Mouse (Mus musculus): ENCODE results near the gene Car10. TPM values are rescaled to one million over a fixed set of nuclear protein-coding genes. Genes with fewer than 3 reads are reported as not detected.

The Car10 gene
- polyA plus RNA-seq, 1 experiment from 2014 or later: 1.2 TPM

DNA sequence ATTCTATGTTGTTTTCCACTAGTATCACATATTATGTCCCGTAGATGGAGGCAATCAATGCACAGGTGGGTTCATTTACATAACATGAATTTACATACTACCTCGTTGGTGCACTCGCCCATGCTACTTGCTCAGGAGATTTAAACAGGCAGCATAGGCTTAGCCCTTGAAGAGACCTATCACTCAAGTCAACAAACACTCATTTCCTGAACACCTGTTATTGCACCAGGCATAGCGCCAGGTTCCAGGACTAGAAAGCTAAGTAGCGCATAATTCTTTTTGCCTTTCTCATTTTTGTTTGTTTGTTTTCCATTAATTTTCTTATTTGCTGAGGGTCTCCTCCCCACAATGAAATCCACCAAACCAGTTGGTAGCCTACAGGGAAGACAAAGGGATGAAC, 333.7 kb downstream of the Car10 start:
- ATAC-seq (ENCODE audit: insufficient number of reproducible peaks, insufficient read depth, low FRiP score, low TSS enrichment): no peak
- Histone ChIP-seq H3K9me3 (no peaks in the 10 kb centered on the region), H3K36me3 (no peaks in the 10 kb centered on the region), H3K9ac (no peak overlapping the region), H3K27ac (no peak overlapping the region), H3K4me1 (no peaks in the 10 kb centered on the region), H3K4me2 (replicated peaks) (no peak overlapping the region), H3K4me3 (no peak overlapping the region), H3K27me3 (no peaks in the 10 kb centered on the region)
- 82% methylated on average over 5 of the region's 5 CpGs for WGBS

DNA sequence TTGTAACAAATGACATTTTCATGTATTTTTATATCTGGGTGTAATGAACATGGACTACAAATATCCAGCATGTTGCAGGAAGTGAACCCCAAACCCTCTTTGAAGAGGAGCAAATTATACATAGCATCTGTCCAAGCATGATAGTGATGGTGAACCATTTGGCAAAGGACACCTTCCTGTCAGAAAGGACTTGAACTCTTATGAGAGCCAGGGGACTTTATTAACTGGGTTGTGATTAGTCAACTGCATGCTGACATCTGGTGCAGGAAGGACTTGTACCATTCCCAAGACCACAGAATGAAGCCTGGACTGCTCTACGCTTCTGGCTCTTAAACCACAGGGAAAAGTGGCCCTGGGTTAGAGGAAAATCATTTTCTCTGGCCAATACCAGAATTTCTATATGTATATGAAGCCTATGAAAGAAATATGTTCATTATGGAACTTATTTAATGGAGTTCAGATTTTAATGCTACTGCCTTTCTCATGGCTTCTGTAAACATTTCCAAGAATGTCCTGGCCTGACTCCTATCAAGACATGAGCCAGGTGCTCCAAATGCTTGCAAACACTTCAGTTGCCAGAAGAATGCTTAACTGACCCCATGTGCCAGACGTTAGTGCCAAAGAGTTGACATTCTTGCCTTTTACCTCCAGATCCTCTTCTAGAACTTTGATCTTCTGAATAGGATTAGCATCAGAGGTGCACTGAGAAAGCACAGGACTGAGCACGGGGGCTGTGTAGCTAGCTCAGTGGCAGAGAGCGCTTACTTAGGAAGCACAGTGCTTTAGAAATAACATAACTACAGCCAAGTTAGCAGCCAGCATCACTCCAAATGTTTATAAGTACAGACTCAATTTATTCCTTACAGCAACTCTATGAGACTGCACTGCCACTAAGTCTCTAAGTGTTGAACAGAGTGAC, 337.4 kb downstream of the Car10 start:
- H3K27ac ChIP-seq: no peak overlapping the region
- no peaks in the 10 kb centered on the region for H3K36me3 ChIP-seq
- H3K27me3 ChIP-seq: no peaks in the 10 kb centered on the region
- ATAC-seq (ENCODE audit: insufficient number of reproducible peaks, insufficient read depth, low FRiP score, low TSS enrichment): no peak
- H3K9me3 ChIP-seq: no peaks in the 10 kb centered on the region
- no peak overlapping the region for H3K4me3 ChIP-seq
- H3K9ac ChIP-seq: no peak overlapping the region
- no peak overlapping the region for H3K4me2 ChIP-seq (replicated peaks)
- 64% methylated on average over 4 of the region's 4 CpGs for WGBS
- no peaks in the 10 kb centered on the region for H3K4me1 ChIP-seq

DNA sequence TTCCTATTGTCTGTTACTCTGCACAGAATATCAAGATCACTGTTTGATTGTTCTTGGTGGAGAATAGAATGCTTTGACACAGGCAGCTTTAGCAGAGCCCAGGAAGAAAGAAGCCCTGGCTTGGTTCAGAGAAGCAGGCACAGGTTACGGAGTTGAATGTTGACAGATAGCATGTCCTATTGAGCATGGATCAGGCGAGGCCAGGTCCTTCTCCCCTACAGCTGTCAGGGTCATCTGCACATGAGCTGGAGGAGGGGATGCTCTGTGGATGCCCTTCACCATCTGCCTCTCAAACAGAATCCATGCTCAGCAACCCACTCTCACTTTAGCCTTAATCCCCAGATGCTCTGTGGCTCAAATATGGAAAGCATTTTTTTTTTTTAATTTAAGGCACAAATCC, 339.1 kb downstream of the Car10 start:
- Histone ChIP-seq H3K9ac (no peak overlapping the region), H3K27me3 (no peaks in the 10 kb centered on the region), H3K9me3 (no peaks in the 10 kb centered on the region), H3K4me3 (no peak overlapping the region), H3K27ac (no peak overlapping the region), H3K4me1 (no peaks in the 10 kb centered on the region), H3K4me2 (replicated peaks) (no peak overlapping the region), H3K36me3 (no peaks in the 10 kb centered on the region)
- no peak for ATAC-seq (ENCODE audit: insufficient number of reproducible peaks, insufficient read depth, low FRiP score, low TSS enrichment)
- WGBS: 68% methylated on average over 2 of the region's 2 CpGs

DNA sequence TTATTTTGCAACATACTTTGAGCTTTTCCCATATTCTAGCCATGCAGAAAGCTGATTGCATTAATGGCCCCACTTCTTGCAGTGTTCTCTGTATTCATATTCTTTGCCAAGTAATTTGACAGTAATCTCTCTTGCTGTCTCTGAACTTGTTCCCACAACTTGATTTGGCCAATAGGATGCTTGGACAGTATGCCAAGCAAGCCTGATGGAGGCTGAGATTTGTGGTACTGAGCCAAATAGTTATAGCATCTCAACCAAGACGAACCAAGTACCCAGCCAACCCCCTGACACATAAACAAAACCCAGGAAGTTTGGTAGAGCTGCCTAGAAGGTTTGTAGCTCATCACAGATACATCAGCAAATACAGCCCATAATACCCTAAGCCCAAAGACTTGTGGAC, 342.6 kb downstream of the Car10 start:
- no peak for ATAC-seq (ENCODE audit: insufficient number of reproducible peaks, insufficient read depth, low FRiP score, low TSS enrichment)
- no peaks in the 10 kb centered on the region for H3K4me1 ChIP-seq
- no peak overlapping the region for H3K9ac ChIP-seq
- no peak overlapping the region for H3K27ac ChIP-seq
- WGBS: 88% methylated on average over 1 of the region's 1 CpGs
- no peaks in the 10 kb centered on the region for H3K27me3 ChIP-seq
- H3K9me3 ChIP-seq: no peaks in the 10 kb centered on the region
- no peak overlapping the region for H3K4me3 ChIP-seq
- no peak overlapping the region for H3K4me2 ChIP-seq (replicated peaks)
- no peaks in the 10 kb centered on the region for H3K36me3 ChIP-seq

DNA sequence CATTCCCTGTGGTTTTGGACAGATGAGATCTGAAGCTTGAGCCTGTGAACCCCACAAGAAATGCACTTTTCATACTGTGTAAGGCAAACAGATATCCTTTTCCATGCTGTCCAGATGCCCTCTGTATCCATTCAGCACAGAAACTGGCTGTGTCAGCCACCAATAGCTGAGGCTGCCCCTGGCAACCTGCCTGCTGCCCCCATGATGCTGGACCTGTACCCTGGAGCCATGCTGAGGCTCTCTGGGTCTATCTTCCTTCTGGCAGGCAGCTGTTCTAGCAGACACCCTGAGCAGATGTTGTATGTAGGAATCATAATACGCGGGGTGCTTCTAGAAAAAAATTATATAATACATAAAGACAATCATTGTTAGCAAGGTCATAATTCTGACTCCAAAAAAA, 345.9 kb downstream of the Car10 start:
- Histone ChIP-seq H3K4me3 (no peak overlapping the region), H3K36me3 (no peaks in the 10 kb centered on the region), H3K9me3 (no peaks in the 10 kb centered on the region), H3K9ac (no peak overlapping the region), H3K4me1 (no peaks in the 10 kb centered on the region), H3K4me2 (replicated peaks) (no peak overlapping the region), H3K27me3 (no peaks in the 10 kb centered on the region), H3K27ac (no peak overlapping the region)
- 88% methylated on average over 2 of the region's 2 CpGs for WGBS
- no peak for ATAC-seq (ENCODE audit: insufficient number of reproducible peaks, insufficient read depth, low FRiP score, low TSS enrichment)

DNA sequence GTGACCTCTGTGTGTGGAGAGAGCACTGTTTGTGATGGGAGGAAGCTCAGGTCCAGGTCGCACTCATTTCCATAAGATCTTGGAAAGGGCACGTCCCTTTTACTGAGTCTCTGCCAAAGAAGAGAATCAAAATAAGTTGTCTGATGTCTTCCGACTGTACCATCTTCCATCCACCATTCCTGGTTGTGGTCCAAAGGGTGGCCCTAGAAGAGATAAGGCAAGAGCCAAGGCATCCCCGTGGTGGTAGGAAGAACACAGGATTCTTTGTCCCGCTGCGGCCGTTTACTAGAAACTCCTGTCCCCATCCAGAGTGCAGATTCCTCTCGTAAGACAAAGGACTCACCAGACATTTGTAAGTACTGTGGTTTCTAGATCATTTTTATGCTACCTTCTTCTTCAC, 346.9 kb downstream of the Car10 start:
- H3K4me3 ChIP-seq: no peak overlapping the region
- no peak overlapping the region for H3K9ac ChIP-seq
- H3K9me3 ChIP-seq: no peaks in the 10 kb centered on the region
- no peaks in the 10 kb centered on the region for H3K27me3 ChIP-seq
- ATAC-seq (ENCODE audit: insufficient number of reproducible peaks, insufficient read depth, low FRiP score, low TSS enrichment): no peak
- whole genome bisulfite sequencing: 78% methylated on average over 8 of the region's 8 CpGs
- no peaks in the 10 kb centered on the region for H3K4me1 ChIP-seq
- H3K27ac ChIP-seq: no peak overlapping the region
- H3K36me3 ChIP-seq: no peaks in the 10 kb centered on the region
- H3K4me2 ChIP-seq (replicated peaks): no peak overlapping the region

DNA sequence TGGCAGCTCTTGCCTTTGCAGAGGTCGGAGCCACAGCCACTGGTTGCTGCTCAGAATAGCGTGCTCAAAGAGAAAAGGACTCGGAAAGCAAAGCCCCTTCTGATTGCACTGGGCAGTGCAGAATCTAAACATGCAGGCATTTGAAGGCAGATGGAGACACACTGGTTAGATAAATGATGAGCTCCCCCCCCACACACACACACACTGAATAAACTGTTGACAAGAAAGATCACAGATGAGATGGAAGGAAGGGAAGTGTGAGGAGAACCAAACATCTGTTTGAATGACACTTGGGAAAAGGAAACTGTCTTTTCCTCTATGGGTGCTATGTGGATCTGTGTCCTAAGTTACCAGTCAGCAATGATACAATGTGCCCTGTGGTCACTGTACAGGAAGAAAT, 349.7 kb downstream of the Car10 start:
- no peak for ATAC-seq (ENCODE audit: insufficient number of reproducible peaks, insufficient read depth, low FRiP score, low TSS enrichment)
- no peak overlapping the region for H3K4me2 ChIP-seq (replicated peaks)
- H3K27ac ChIP-seq: no peak overlapping the region
- H3K9me3 ChIP-seq: no peaks in the 10 kb centered on the region
- no peaks in the 10 kb centered on the region for H3K4me1 ChIP-seq
- no peak overlapping the region for H3K9ac ChIP-seq
- no peaks in the 10 kb centered on the region for H3K27me3 ChIP-seq
- no peaks in the 10 kb centered on the region for H3K36me3 ChIP-seq
- WGBS: 76% methylated on average over 3 of the region's 3 CpGs
- no peak overlapping the region for H3K4me3 ChIP-seq

DNA sequence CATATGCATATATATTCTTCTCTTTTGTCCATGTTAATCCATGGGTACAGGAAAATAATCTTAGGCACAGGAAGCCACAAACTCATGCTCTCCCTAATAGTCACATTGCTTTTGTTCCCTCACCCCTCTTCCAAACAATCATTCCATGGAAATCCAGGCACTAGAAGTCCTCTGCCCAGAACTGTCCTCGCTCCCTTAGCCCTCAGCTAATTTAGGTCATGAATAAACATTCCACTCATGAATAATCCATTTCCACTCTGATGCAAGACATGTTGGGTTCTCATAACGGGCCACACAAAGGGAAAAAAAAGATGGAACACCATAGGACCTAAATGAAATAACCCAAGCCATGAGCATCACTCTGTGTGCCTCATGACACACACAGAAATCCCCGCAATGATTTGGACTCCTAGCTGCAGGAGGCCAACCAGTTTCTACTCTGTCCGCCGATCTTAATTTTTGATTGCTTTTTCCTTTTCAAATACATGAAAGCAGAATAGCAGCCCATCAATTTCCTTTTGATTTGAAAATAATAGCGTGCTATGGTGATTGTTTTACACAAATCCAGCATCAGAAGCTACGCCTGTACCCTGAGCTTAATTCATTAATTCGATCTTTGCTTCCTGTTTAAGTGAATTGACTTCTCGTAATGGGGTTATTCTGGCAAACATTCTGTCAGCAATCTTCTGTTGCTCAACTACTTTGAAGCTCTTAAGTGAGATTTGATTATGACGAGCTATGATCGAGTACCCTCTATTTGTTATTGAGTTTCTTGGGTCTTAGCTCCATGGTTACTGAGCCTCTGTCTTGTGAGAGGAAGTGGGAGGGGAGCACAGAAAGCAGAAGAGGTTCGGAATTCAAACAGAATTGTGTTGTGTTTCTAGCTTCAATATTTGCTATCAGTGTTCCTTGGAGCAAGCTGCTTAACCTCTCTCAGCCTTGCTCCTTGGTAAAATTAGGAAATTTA, 350.7 kb downstream of the Car10 start:
- H3K9ac ChIP-seq: no peak overlapping the region
- H3K27ac ChIP-seq: no peak overlapping the region
- H3K4me3 ChIP-seq: no peak overlapping the region
- 77% methylated on average over 12 of the region's 12 CpGs for WGBS
- ATAC-seq (ENCODE audit: insufficient number of reproducible peaks, insufficient read depth, low FRiP score, low TSS enrichment): no peak
- no peaks in the 10 kb centered on the region for H3K9me3 ChIP-seq
- no peaks in the 10 kb centered on the region for H3K36me3 ChIP-seq
- no peaks in the 10 kb centered on the region for H3K4me1 ChIP-seq
- no peak overlapping the region for H3K4me2 ChIP-seq (replicated peaks)
- H3K27me3 ChIP-seq: no peaks in the 10 kb centered on the region

DNA sequence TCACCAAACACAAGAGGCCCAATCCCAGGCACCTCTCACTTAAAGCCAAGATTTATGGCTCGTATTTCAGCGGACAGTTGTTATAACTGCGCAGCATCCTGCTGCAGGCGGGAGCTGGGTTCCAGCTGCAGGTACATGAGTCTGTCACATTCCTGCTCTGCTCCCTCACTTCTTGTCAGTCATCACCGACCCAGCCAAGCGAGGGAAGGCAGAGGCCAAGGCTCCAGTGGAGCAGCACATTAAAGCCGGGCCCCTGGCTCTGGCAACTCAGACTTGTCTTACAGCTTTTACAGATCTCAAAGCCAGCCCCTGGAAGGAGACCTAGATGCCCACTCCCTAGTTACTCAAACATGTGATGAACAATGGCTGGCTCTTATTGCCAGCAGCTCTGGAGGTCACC, 352.7 kb downstream of the Car10 start:
- Histone ChIP-seq H3K27ac (no peak overlapping the region), H3K9me3 (no peaks in the 10 kb centered on the region), H3K4me1 (no peaks in the 10 kb centered on the region), H3K27me3 (no peaks in the 10 kb centered on the region), H3K4me3 (no peak overlapping the region), H3K4me2 (replicated peaks) (no peak overlapping the region), H3K9ac (no peak overlapping the region), H3K36me3 (no peaks in the 10 kb centered on the region)
- ATAC-seq (ENCODE audit: insufficient number of reproducible peaks, insufficient read depth, low FRiP score, low TSS enrichment): no peak
- 57% methylated on average over 7 of the region's 7 CpGs for WGBS

DNA sequence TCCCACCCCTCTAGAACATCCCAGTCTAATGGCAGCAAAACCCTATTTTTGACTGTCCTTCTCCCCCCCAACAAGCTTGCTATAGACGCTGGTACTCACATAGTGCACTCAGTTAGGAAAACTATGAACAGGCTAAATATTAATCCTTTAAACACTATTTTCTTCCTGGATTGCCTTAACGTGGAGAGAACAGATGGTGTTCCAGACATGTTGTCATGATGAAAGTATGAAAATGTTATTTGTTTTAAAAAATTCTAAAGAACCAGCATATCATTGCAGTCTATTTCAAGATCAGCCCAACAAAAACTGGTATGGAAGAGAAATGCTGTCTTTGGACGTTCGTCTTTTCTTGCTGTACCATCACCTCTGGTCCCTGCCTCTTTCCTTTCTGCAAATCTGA, 368.4 kb downstream of the Car10 start:
- Histone ChIP-seq H3K9ac (no peak overlapping the region), H3K27me3 (no peaks in the 10 kb centered on the region), H3K9me3 (no peaks in the 10 kb centered on the region), H3K4me1 (no peaks in the 10 kb centered on the region), H3K4me3 (no peak overlapping the region), H3K36me3 (no peaks in the 10 kb centered on the region), H3K27ac (no peak overlapping the region), H3K4me2 (replicated peaks) (no peak overlapping the region)
- 80% methylated on average over 4 of the region's 4 CpGs for WGBS
- no peak for ATAC-seq (ENCODE audit: insufficient number of reproducible peaks, insufficient read depth, low FRiP score, low TSS enrichment)

DNA sequence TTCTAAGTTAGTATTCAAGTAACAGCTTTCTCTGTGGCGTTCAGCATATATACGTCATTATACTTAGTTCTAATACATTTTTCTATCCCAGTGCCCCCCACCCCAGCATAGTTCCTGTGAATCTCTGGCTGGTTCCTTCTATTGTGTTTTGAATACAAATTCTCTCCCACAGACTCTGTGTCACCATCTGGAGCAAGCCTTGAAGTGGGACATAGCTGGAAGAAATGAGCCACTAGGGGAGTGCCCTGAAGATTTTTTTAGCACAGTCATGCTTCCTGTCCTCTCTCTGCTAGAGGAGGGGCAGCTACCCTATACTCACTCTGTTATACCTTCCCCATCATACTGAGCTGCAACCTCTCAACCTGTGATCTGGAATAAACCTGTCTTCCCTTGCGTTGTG, 369.9 kb downstream of the Car10 start:
- Histone ChIP-seq H3K27ac (no peak overlapping the region), H3K27me3 (no peaks in the 10 kb centered on the region), H3K4me3 (no peak overlapping the region), H3K4me1 (no peaks in the 10 kb centered on the region), H3K4me2 (replicated peaks) (no peak overlapping the region), H3K9me3 (no peaks in the 10 kb centered on the region), H3K36me3 (no peaks in the 10 kb centered on the region), H3K9ac (no peak overlapping the region)
- WGBS: 88% methylated on average over 3 of the region's 3 CpGs
- no peak for ATAC-seq (ENCODE audit: insufficient number of reproducible peaks, insufficient read depth, low FRiP score, low TSS enrichment)

DNA sequence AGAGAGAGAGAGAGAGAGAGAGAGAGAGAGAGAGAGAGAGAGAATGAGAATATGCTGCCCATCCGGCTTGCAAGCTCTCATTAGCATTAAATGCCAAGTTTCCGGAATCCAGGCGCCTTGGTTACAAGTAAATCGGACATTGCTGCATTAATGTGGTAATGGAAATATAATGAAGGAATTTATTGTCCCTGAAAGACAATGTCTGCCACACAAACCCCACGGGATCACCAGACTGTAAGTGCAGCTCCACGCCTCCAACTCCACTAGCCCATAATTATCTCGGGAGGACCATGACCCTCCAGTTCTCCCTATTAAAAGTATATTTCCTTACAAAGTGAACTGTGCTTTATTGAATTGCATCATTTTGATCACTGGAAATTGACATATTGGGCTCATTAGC, 372.9 kb downstream of the Car10 start:
- ATAC-seq (ENCODE audit: insufficient number of reproducible peaks, insufficient read depth, low FRiP score, low TSS enrichment): no peak
- Histone ChIP-seq H3K36me3 (no peaks in the 10 kb centered on the region), H3K27me3 (no peaks in the 10 kb centered on the region), H3K9me3 (no peaks in the 10 kb centered on the region), H3K4me2 (replicated peaks) (no peak overlapping the region), H3K4me3 (no peak overlapping the region), H3K4me1 (no peaks in the 10 kb centered on the region), H3K9ac (no peak overlapping the region), H3K27ac (no peak overlapping the region)
- WGBS: 62% methylated on average over 7 of the region's 7 CpGs
